Mouse (Mus musculus) thymus, adult 2 months (tissue): Measurements from ENCODE around the gene Npepps.

Experiments
- CTCF ChIP-seq: fragments of 200-500 bp; IDR thresholded peaks from 2 replicates; pipeline ENCODE4 v1.5.1; 2012; ENCODE audit warnings: mild to moderate bottlenecking, control low read depth, low read length, moderate library complexity, borderline replicate concordance; ENCODE audit not compliant: control insufficient read depth, poor library complexity, insufficient read depth; ENCODE audit errors: extremely low read depth
- POLR2A ChIP-seq: fragments of 200-500 bp; IDR thresholded peaks from 2 replicates; pipeline ENCODE4 v1.6.1; 2012; ENCODE audit warnings: mild to moderate bottlenecking, low read length, control low read depth, moderate library complexity; ENCODE audit not compliant: control insufficient read depth, poor library complexity, insufficient read depth; ENCODE audit errors: extremely low read depth

DNA sequence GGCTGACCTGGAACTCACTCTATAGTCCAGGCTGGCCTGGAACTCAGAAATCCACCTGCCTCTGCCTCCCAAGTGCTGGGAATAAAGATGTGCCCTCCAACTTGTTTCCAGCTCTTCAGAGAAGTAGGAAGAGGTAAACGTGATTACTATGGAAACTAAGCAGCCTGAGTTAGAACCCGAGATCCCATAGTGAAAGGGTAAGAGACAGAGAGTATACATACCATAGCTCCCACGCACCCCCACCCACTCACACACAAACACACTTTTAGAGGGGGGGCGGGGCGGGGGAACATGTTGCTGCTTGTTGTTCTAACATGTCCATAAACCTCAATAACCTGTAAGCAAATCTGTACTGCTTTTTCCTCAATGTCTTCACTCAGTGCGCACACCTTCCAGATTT lies 2.0 kb downstream of the Npepps start:
- no peak for TF ChIP-seq CTCF
- TF ChIP-seq POLR2A, result no peak
